Mouse (Mus musculus) embryo, embryonic 11.5 days (tissue): ENCODE measurements around the gene Tex44.
"Not testable (repeated sequence)": the region's sequence is repeated elsewhere in the genome, so short reads cannot be mapped to it uniquely, and the experiment has no call there.

Source experiments
- DNase-seq: peaks from one replicate; pipeline ENCODE4 v3.0.0-alpha.2; 2012; ENCODE audit warnings: low read depth, low spot score

The Tex44 gene

GRCm38 (mm10) chr1:86443386-86444172 lies 17.4 kb downstream of the Tex44 start:
- no peak for DNase-seq

GRCm38 (mm10) chr1:86447596-86448171 lies 21.6 kb downstream of the Tex44 start:
- DNase-seq, result no peak

- no peak for DNase-seq
Observed at GRCm38 (mm10) chr1:86448272-86448671, 22.1 kb downstream of the Tex44 start.

GRCm38 (mm10) chr1:86449966-86450365 lies 23.8 kb downstream of the Tex44 start:
- no peak for DNase-seq

- DNase-seq, result no peak
Observed at GRCm38 (mm10) chr1:86452713-86453112, 26.6 kb downstream of the Tex44 start.

- no peak for DNase-seq
Observed at GRCm38 (mm10) chr1:86456892-86457581, 30.9 kb downstream of the Tex44 start.

GRCm38 (mm10) chr1:86459371-86459770 lies 33.2 kb downstream of the Tex44 start:
- no peak for DNase-seq

GRCm38 (mm10) chr1:86464223-86464874 lies 38.2 kb downstream of the Tex44 start:
- no peak for DNase-seq

- DNase-seq, result no peak
Observed at GRCm38 (mm10) chr1:86464875-86465224, 38.7 kb downstream of the Tex44 start.

GRCm38 (mm10) chr1:86467416-86467815 lies 41.3 kb downstream of the Tex44 start:
- no peak for DNase-seq

GRCm38 (mm10) chr1:86469876-86470275 lies 43.7 kb downstream of the Tex44 start:
- no peak for DNase-seq

- DNase-seq, result no peak
Observed at GRCm38 (mm10) chr1:86470519-86471181, 44.5 kb downstream of the Tex44 start.

GRCm38 (mm10) chr1:86471504-86471961 lies 45.4 kb downstream of the Tex44 start:
- DNase-seq, result not testable (repeated sequence)

GRCm38 (mm10) chr1:86472197-86472952 lies 46.2 kb downstream of the Tex44 start:
- no peak for DNase-seq

GRCm38 (mm10) chr1:86473109-86473760 lies 47.1 kb downstream of the Tex44 start:
- DNase-seq, result no peak
